Mouse (Mus musculus) cortical plate, adult 2 months (tissue): ENCODE measurements at regions not wholly inside any gene's neighbourhood (a gene's known extent, or its start where the extent isn't known, plus 50 kb on each side); places are given as distances from the start of the nearest gene placed in this dataset.

Experiments
- H3K27ac ChIP-seq: fragments of 200-500 bp; 2 replicates; pipeline ENCODE4 v1.5.1; 2012; ENCODE audit warnings: low read length, control low read depth, inconsistent platforms; ENCODE audit not compliant: insufficient read depth
- H3K4me1 ChIP-seq: fragments of 200-500 bp; 2 replicates; pipeline ENCODE4 v1.6.1; 2011; ENCODE audit warnings: low read length; ENCODE audit not compliant: control insufficient read depth, insufficient read depth
- H3K4me3 ChIP-seq: fragments of 200-500 bp; 2 replicates; pipeline ENCODE4 v1.5.1; 2011; ENCODE audit warnings: mild to moderate bottlenecking, low read length, control low read depth; ENCODE audit not compliant: insufficient read depth
- CTCF ChIP-seq: fragments of 200-500 bp; IDR thresholded peaks from 2 replicates; pipeline ENCODE4 v1.5.1; 2011; ENCODE audit warnings: mild to moderate bottlenecking, control low read depth, low read length; ENCODE audit not compliant: insufficient read depth; ENCODE audit errors: extremely low read depth
- POLR2A ChIP-seq: fragments of 200-500 bp; IDR thresholded peaks from 2 replicates; pipeline ENCODE4 v1.6.1; 2011; ENCODE audit warnings: mild to moderate bottlenecking, low read length, control low read depth; ENCODE audit not compliant: insufficient read depth; ENCODE audit errors: extremely low read depth

DNA sequence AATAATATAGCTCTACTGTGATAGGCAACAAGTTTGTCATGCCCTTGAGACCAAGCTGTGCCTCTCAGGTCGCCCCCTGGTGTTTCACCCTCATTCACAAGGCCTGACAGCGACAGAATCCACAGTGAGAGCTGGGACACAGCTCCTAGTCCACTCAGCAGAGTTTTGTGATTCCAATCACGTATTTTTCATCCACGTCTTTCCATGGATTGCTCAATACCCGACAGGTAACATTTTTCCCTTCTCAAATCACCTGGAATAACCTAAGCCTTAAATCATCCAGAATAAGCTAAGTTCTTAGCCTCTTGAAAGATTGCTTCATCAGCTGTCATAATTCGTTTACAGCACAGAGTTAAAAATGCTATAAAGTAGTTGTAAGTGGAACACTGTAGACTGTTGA, 211.3 kb downstream of the Ccdc91 start:
- TF ChIP-seq POLR2A: no peak
- TF ChIP-seq CTCF: no peak
- H3K4me3 ChIP-seq: no peak overlapping the region
- no peaks in the 10 kb centered on the region for H3K4me1 ChIP-seq
- H3K27ac ChIP-seq: no peak overlapping the region

DNA sequence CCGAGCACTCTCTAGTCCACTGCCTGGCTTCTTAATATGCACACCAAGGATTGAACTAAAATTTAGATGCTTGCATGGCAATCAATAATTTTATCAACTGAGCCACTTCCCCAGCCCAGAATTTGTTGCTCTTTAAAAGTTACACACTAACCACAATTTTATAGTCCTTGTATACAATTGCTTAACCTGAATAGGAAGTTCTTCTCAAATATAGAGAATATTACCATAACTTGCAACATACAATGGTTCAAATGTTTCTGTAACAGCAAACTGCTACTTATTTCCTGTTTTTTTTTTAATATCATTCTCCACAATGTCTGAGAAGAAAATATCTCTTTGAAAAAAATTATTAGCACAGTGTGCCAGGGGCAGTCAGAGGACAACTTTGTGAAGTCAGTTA, 222.6 kb downstream of the Ccdc91 start:
- Histone ChIP-seq H3K4me1 (no peaks in the 10 kb centered on the region), H3K4me3 (no peak overlapping the region), H3K27ac (no peak overlapping the region)
- TF ChIP-seq CTCF (no peak), POLR2A (no peak)

DNA sequence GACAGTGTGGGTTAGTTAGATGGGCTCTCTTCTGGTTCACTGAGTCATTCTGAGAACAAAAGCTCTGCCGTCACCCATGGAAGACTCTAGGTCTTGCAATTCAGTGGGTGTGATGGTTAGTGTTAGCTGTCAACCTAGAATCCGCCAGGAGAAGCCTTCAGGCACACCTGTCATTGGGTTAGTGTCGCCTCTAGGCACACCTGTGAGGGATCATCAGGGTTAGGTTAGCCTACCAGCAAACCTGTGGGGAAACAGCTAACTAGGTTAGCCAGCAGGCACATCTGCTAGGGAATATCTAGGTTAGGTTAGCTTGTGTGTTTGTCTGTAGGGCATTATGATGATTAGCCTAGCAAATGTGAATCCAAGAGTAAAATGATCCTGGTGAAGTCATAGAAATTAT, 223.8 kb downstream of the Ccdc91 start:
- Histone ChIP-seq H3K4me1 (no peaks in the 10 kb centered on the region), H3K4me3 (no peak overlapping the region), H3K27ac (no peak overlapping the region)
- TF ChIP-seq POLR2A (no peak), CTCF (no peak)

DNA sequence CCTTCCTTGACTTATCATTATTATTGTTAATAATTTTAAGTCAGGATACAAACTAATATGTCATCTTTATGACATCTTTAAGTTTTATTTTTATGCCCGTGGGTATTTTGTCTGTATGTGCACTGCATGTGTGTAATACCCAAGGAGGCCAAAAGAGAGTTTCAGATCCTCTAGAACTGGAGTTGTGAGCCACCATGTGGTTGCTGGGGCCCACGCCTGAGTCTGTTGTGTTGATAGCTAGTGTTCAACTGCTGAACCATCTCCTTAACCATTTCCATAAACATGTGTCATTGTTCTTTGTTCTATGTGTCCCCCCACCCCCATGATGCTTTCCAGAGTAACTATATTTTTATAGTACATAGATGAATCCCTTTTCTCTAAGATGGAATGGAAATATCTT, 225.0 kb downstream of the Ccdc91 start:
- H3K4me1 ChIP-seq: no peaks in the 10 kb centered on the region
- no peak overlapping the region for H3K4me3 ChIP-seq
- no peak overlapping the region for H3K27ac ChIP-seq
- TF ChIP-seq POLR2A (no peak), CTCF (no peak)

DNA sequence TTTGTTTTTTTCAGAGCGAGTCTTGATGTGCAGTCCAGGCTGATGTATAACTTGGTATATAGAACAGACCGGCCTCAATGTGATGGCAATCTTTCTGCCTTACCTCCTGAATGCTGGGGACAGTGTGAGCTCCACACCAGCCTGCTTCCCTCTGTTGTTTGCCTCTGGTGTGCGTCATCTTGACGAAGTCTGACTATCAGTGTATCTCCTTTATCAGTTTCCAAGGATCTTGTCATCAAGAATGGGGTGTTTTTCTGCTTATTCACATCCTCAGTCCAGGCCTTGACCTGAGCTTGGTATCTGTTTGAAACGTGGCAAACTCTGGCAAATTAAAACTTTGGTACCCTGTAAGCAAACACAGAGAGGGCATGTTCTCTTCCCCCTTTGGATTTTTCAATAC, 226.3 kb downstream of the Ccdc91 start:
- TF ChIP-seq CTCF: no peak
- no peak for TF ChIP-seq POLR2A
- Histone ChIP-seq H3K4me1 (no peaks in the 10 kb centered on the region), H3K4me3 (no peak overlapping the region), H3K27ac (no peak overlapping the region)

DNA sequence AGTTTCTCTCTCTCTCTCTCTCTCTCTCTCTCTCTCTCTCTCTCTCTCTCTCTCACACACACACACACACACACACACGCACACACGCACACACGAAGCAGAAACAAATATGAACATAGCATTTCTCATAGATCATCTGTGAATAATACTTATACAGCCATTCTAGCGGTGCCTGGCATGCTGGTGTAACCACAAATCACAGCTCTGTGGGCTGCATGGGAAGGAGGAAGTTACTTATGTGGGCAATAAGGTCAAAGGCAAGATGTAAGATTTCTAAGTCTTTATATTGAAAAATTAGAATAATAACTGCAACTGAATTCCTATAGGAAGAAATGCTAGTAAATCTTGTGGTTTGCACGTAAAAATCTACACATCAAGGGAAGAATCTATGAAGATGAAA, 228.7 kb downstream of the Ccdc91 start:
- Histone ChIP-seq H3K4me3 (no peak overlapping the region), H3K27ac (no peak overlapping the region), H3K4me1 (no peaks in the 10 kb centered on the region)
- TF ChIP-seq POLR2A (no peak), CTCF (no peak)

DNA sequence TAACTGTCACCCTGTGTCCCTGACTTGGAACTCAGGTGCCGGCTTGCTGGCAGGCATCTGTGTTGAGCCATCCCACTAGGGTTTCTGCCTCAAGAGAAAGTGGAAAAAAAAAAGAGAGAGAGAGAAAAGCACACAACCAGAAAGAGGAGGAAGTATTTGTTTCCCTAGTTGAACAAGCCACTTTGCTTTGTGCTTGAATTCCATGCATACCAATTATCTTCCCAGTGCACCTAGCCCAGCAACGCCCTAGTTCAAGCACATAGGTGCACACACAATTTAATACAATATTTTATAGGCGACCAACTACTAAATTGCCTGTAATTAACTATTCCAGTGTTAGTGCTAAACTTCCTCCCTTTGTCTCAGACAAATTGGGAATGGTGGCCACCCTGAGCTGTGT, 230.3 kb downstream of the Ccdc91 start:
- Histone ChIP-seq H3K4me1 (no peaks in the 10 kb centered on the region), H3K4me3 (no peak overlapping the region), H3K27ac (no peak overlapping the region)
- TF ChIP-seq CTCF (no peak), POLR2A (no peak)

DNA sequence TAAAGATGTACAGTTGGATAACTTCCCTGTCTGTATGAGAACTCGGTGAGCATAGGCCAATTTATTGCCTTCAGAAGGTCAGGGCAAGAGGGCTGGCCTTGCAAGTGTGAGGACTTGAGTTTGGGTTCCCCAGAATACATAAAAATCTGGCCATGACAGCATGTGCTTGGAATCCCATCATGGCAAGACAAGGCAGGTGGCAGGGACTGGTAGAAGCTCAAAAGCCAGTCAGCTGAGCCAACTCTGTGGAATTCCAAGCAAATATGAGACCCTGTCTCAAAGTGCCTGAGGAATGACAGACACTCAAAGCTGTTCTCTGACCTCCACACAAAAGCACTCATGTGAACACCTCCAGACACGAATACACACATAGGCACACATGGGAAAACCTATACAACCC, 231.1 kb downstream of the Ccdc91 start:
- Histone ChIP-seq H3K4me3 (no peak overlapping the region), H3K27ac (no peak overlapping the region), H3K4me1 (no peaks in the 10 kb centered on the region)
- TF ChIP-seq CTCF (no peak), POLR2A (no peak)

DNA sequence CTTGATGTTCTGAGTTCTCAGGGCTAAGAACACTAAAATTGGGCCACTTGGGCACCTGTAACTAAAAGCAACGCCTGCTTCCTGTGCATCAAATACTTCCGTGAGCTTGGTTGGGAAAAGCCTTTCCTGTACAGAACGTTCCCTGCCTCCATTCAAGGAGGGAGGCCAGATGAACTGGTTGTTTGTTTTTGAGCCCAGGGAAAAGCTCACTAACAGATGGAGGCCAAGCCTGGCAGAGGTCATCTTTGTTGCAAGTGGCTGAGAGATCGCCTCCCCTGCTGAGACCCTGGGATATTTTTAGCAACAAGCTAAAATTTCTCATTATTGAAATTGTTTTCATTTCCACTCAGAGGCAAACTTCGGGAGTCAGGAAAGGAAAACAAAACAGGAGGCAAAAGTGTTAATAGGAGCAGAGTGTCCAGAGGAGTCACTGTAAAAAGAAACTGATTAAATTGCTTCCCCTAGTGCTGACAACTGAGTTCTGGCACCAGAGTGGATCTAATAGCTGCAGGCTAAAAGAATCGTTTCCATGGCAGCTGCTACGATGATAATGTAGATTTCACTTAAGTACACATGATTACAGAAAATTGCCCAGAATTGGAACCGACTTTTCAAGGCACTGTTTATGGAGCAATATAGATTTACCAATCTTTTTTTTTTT, 242.6 kb downstream of the Ccdc91 start:
- Histone ChIP-seq H3K4me3 (no peak overlapping the region), H3K4me1 (no peaks in the 10 kb centered on the region; the same call in 1 of the 2 replicates), H3K27ac (no peak overlapping the region)
- TF ChIP-seq CTCF (no peak), POLR2A (no peak)

DNA sequence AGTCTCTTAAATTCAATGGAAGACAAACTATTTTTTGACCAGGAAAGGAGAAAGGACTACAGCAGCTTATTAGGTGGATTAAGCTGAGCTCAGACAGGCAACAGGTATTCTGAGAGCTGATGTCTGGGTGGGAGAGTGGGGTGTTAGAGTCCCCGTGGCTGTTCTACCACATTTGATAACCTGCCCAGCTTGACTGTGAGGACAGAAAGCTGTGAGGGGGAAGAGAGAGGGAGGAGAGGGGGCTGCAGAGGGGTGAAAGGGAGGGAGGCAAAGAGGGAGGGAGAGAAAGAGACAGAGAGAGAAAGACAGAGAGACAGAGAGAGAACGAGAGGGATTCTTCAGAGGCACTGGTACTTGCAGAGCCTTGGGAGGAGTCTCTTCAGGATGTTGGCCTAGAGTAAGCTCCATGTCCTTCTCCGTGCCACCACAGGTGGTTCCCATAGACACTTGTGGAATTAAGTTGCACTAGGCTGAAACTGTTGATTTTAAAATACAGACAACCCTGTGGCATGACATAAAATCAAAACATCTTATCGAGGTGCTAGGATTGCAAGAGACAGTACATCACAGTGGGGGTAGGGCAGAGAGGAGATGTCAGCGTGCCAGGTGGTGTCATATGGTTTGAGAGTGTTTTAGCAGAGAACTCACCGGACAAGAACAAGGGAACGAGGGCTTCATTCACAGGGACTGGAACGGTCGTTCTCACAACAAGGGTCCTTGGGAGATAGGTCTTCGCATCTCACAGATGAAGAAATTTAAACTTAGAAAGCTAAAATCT, 243.3 kb downstream of the Ccdc91 start:
- H3K27ac ChIP-seq: no peak overlapping the region
- TF ChIP-seq CTCF (no peak), POLR2A (no peak)
- no peaks in the 10 kb centered on the region; the same call in 1 of the 2 replicates for H3K4me1 ChIP-seq
- H3K4me3 ChIP-seq: no peak overlapping the region

DNA sequence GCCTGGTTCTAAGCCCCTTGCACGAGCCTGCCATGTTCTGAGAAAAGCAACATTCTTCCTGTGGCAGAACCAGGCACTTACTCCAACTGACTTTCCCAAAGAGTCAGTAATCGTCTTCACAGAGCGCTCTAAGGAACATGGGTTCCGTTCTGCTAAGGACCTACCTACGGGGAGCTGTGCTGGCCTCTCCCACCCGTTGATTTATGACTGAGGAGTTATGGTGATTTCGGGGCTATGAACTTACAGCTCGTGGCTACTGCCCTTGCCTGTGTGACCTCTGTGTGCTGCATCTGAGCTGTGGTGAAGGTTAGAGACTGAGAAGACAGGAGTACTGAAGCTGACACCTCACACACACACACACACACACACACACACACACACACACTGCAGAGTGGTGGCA, 243.9 kb downstream of the Ccdc91 start:
- no peak overlapping the region for H3K4me3 ChIP-seq
- no peak overlapping the region for H3K27ac ChIP-seq
- H3K4me1 ChIP-seq: no peaks in the 10 kb centered on the region; the same call in 1 of the 2 replicates
- no peak for TF ChIP-seq CTCF
- TF ChIP-seq POLR2A: no peak
